Mouse (Mus musculus) spleen, adult 18-20 months (tissue): Measurements from ENCODE around the gene Arhgap15.

Experiments
- DNase-seq, 2 experiments: peaks; one replicate each; pipeline ENCODE4 v3.0.0; 2022; ENCODE audit warnings: mixed read lengths in 2 of 2

Gene Arhgap15

GRCm38 (mm10) chr2:43783759-43784735 lies 35.4 kb downstream of the Arhgap15 start:
- no peak for DNase-seq

GRCm38 (mm10) chr2:43786101-43786500 lies 37.5 kb downstream of the Arhgap15 start:
- DNase-seq: no peak

GRCm38 (mm10) chr2:43787141-43787540 lies 38.5 kb downstream of the Arhgap15 start:
- DNase-seq: no peak

- DNase-seq: no peak
Measured at GRCm38 (mm10) chr2:43788484-43788883, 39.9 kb downstream of the Arhgap15 start.

GRCm38 (mm10) chr2:43790049-43790693 lies 41.5 kb downstream of the Arhgap15 start:
- DNase-seq: no peak

GRCm38 (mm10) chr2:43791575-43791974 lies 43.0 kb downstream of the Arhgap15 start:
- DNase-seq: no peak

GRCm38 (mm10) chr2:43793105-43793504 lies 44.5 kb downstream of the Arhgap15 start:
- no peak for DNase-seq

- no peak for DNase-seq
Measured at GRCm38 (mm10) chr2:43794700-43795099, 46.1 kb downstream of the Arhgap15 start.

- no peak for DNase-seq
Measured at GRCm38 (mm10) chr2:43796448-43796847, 47.8 kb downstream of the Arhgap15 start.

- DNase-seq: no peak
Measured at GRCm38 (mm10) chr2:43805960-43806744, 57.5 kb downstream of the Arhgap15 start.

- no peak for DNase-seq
Measured at GRCm38 (mm10) chr2:43815896-43816787, 67.5 kb downstream of the Arhgap15 start.

GRCm38 (mm10) chr2:43816788-43817581 lies 68.4 kb downstream of the Arhgap15 start:
- no peak for DNase-seq

GRCm38 (mm10) chr2:43835931-43836330 lies 87.3 kb downstream of the Arhgap15 start:
- no peak for DNase-seq

GRCm38 (mm10) chr2:43841644-43842043 lies 93.0 kb downstream of the Arhgap15 start:
- DNase-seq: no peak

GRCm38 (mm10) chr2:43851195-43851594 lies 102.6 kb downstream of the Arhgap15 start:
- DNase-seq: peak in 1 of 2 experiments; percentile 14

GRCm38 (mm10) chr2:43862709-43863108 lies 114.1 kb downstream of the Arhgap15 start:
- DNase-seq: no peak

- peak; percentile 45 to 68 for DNase-seq
Measured at GRCm38 (mm10) chr2:43902403-43902973, 153.9 kb downstream of the Arhgap15 start.

- no peak for DNase-seq
Measured at GRCm38 (mm10) chr2:43907496-43907895, 158.9 kb downstream of the Arhgap15 start.

GRCm38 (mm10) chr2:43914104-43914503 lies 165.5 kb downstream of the Arhgap15 start:
- DNase-seq: no peak

GRCm38 (mm10) chr2:43923863-43924340 lies 175.3 kb downstream of the Arhgap15 start:
- DNase-seq: no peak

- no peak for DNase-seq
Measured at GRCm38 (mm10) chr2:43931687-43932086, 183.1 kb downstream of the Arhgap15 start.
